Comparison of ENCODE assay signal across 9 mouse cellular contexts in the genomic region with DNA sequence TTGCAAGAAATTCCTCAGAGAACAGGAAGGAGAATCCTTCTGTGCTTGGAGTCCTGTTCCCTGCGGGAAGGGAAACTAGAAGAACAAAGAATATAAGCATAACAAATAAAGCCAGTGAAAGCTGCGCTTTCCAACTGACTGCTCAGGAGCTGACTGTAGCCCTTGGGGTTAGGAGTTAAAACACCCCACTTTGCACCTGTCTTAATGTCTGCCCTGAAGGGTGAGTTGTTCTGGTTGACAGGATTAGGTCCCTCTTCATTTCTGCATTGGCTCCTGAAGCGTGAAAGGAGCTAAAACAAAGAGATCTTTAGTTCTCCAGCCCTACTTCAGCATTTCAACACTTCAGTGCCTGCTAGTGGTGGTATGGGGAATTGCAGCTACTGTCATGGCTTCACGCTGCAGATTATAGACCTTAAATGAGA. TPM values are rescaled to one million over a fixed set of nuclear protein-coding genes. Genes with fewer than 3 reads are reported as not detected.
A peak's percentile ranks its signal among the peaks of the same experiment; 100 is the strongest.
DNase-seq lines count a peak whose midpoint lies in the region; ATAC-seq lines count a peak whose summit lies in the region.
"Had no signal": no experiment of that assay in that cellular context is flagged by ENCODE, and none has a peak within 500 bp of the region (broad histone marks: within the 10 kb centered on the region; RNA-seq: fewer than 3 reads in every experiment).

No protein-coding gene starts in this region.

- H3K27ac ChIP-seq in forebrain, embryonic 10.5 days, result no peak overlapping the region
- no peak overlapping the region for H3K27ac ChIP-seq in forebrain, embryonic 15.5 days (replicated peaks)
- peak overlapping the region; percentile 23; the same call in 1 of the 2 replicates for H3K27ac ChIP-seq in kidney, embryonic 16.5 days (ENCODE audit: low read length)

- WGBS in forebrain, embryonic 10.5 days, result 10% methylated on average over 4 of the region's 4 CpGs
- 17% methylated on average over 4 of the region's 4 CpGs for WGBS in forebrain, embryonic 15.5 days
- 25% methylated on average over 4 of the region's 4 CpGs for whole genome bisulfite sequencing in kidney, embryonic 16.5 days

- peak; percentile 35 for DNase-seq in forebrain, embryonic 10.5 days (ENCODE audit: extremely low spot score, low spot score)
- peak; percentile 16 for DNase-seq in right cerebral cortex, postnatal 4 days
- no peak for DNase-seq in right cerebral cortex, postnatal 25 days
- DNase-seq in embryo, embryonic 11 days, result peak; percentile 45
- DNase-seq in left cerebral cortex, postnatal 36 days (ENCODE audit: low spot score in 2 of 2), result no peak

- no peak overlapping the region for H3K9ac ChIP-seq in forebrain, embryonic 15.5 days (replicated peaks)
- no peak overlapping the region for H3K9ac ChIP-seq in kidney, embryonic 16.5 days (replicated peaks; ENCODE audit: low read length)

- peaks cover 9% of the 10 kb centered on the region for H3K4me1 ChIP-seq in forebrain, embryonic 10.5 days
- H3K4me1 ChIP-seq in forebrain, embryonic 15.5 days, result 0 out of 2 replicates have a peak, but pooled peaks cover 2% of the 10 kb centered on the region
- no peaks in the 10 kb centered on the region for H3K4me1 ChIP-seq in kidney, embryonic 16.5 days (ENCODE audit: insufficient read depth, low read length)

- no peak overlapping the region for H3K4me3 ChIP-seq in forebrain, embryonic 10.5 days
- H3K4me3 ChIP-seq in forebrain, embryonic 15.5 days, result no peak overlapping the region
- no peak overlapping the region for H3K4me3 ChIP-seq in kidney, embryonic 16.5 days (ENCODE audit: low read length)

- H3K9me3 ChIP-seq in forebrain, embryonic 10.5 days, result no peaks in the 10 kb centered on the region
- no peaks in the 10 kb centered on the region for H3K9me3 ChIP-seq in forebrain, embryonic 15.5 days
- H3K9me3 ChIP-seq in kidney, embryonic 16.5 days (ENCODE audit: low read length), result no peaks in the 10 kb centered on the region

- H3K27me3 ChIP-seq in forebrain, embryonic 10.5 days (ENCODE audit: poor library complexity, severe bottlenecking), result no peaks in the 10 kb centered on the region
- no peaks in the 10 kb centered on the region for H3K27me3 ChIP-seq in forebrain, embryonic 15.5 days
- H3K27me3 ChIP-seq in kidney, embryonic 16.5 days (ENCODE audit: insufficient read depth, low read length), result no peaks in the 10 kb centered on the region

- ATAC-seq in forebrain, embryonic 15.5 days (replicated peaks), result no peak
- peak; percentile 86 for ATAC-seq in kidney, embryonic 16.5 days (ENCODE audit: low FRiP score, low TSS enrichment)
- ATAC-seq in neutrophil, adult 5-6 weeks (ENCODE audit: extremely low read depth, insufficient number of reproducible peaks, low FRiP score, poor library complexity, severe bottlenecking), result peak; percentile 95

- H3K4me2 ChIP-seq in forebrain, embryonic 15.5 days (replicated peaks), result no peak overlapping the region
- no peak overlapping the region for H3K4me2 ChIP-seq in kidney, embryonic 16.5 days (replicated peaks; ENCODE audit: low read depth, low read length)

- intact Hi-C loops in left cerebral cortex, postnatal 36 days (cut with DNase I), result no loop called here

- no peaks in the 10 kb centered on the region for H3K36me3 ChIP-seq in forebrain, embryonic 10.5 days (replicated peaks)
- H3K36me3 ChIP-seq in forebrain, embryonic 15.5 days, result no peaks in the 10 kb centered on the region
- no peaks in the 10 kb centered on the region for H3K36me3 ChIP-seq in kidney, embryonic 16.5 days (ENCODE audit: insufficient read depth, low read length)

RNA-seq across cellular contexts. Expression of a gene that starts 37.8 kb away (rescaled TPM):
- polyA plus RNA-seq in forebrain, embryonic 10.5 days (2016; fragmentation: Nextera tagmentation; extraction: Ambion mirVana), result not detected in 2 replicates
- polyA plus RNA-seq in forebrain, embryonic 15.5 days (2015; fragmentation: Nextera tagmentation; extraction: Ambion mirVana), result not detected in 2 replicates
- not detected in 2 replicates for polyA plus RNA-seq in kidney, embryonic 16.5 days (2015; fragmentation: Nextera tagmentation; extraction: Ambion mirVana)
- total RNA-seq in neutrophil, adult 5-6 weeks (2017), result not detected in 2 replicates
- total RNA-seq in left cerebral cortex, postnatal 36 days (2021), result not detected
- total RNA-seq: layer of hippocampus, adult 18-20 months had no signal

Comparison
In these comparisons a context has a peak if more than half of its experiments do, and no peak if none do; other contexts are left out.
1. DNase-seq: peak in forebrain, embryonic 10.5 days (single experiment), right cerebral cortex, postnatal 4 days (single experiment) and embryo, embryonic 11 days (single experiment); none in right cerebral cortex, postnatal 25 days (single experiment) and left cerebral cortex, postnatal 36 days (0 of 2).